Mouse (Mus musculus): ENCODE results near the gene Plaur.

- TF ChIP-seq GATA1 (IDR thresholded peaks at IDR 0.05; ENCODE audit: borderline replicate concordance, low read length) (no peak), FLI1 (IDR thresholded peaks at IDR 0.05; ENCODE audit: low read length) (no peak)
Observed at GRCm38 (mm10) chr7:24517077-24517476, 54.8 kb downstream of the Plaur start.
